Mouse (Mus musculus) lung, embryonic 15.5 days (tissue): Measurements from ENCODE around the gene Adra1b. TPM values are rescaled to one million over a fixed set of nuclear protein-coding genes. Genes with fewer than 3 reads are reported as not detected.

Experiments
- ATAC-seq: fragments of 200-750 bp; cut with Nextera tagmentation; 2 replicates; pipeline ENCODE4 v1.8.0; 2017; ENCODE audit warnings: moderate number of reproducible peaks, borderline replicate concordance; ENCODE audit not compliant: low FRiP score, low TSS enrichment; ENCODE audit errors: extremely low read depth
- H3K27ac ChIP-seq: fragments of 300-500 bp; sonication (generic); 2 replicates; pipeline ENCODE4 v1.5.1; 2015; ENCODE audit warnings: moderate library complexity, mild to moderate bottlenecking, inconsistent platforms
- H3K27me3 ChIP-seq: fragments of 300-500 bp; sonication (generic); 2 replicates; pipeline ENCODE4 v1.6.1; 2015; ENCODE audit warnings: inconsistent platforms
- H3K36me3 ChIP-seq: fragments of 300-500 bp; sonication (generic); 2 replicates; pipeline ENCODE4 v1.6.1; 2015; ENCODE audit warnings: inconsistent platforms
- H3K4me1 ChIP-seq: fragments of 300-500 bp; sonication (generic); 2 replicates; pipeline ENCODE4 v1.6.1; 2015; ENCODE audit warnings: inconsistent platforms
- H3K4me2 ChIP-seq: fragments of 300-500 bp; sonication (generic); 2 replicates; pipeline ENCODE4 v1.6.1; 2015; ENCODE audit warnings: inconsistent platforms, mild to moderate bottlenecking, moderate library complexity
- H3K4me3 ChIP-seq: fragments of 300-500 bp; sonication (generic); 2 replicates; pipeline ENCODE4 v1.5.1; 2015; ENCODE audit warnings: mild to moderate bottlenecking, inconsistent platforms
- H3K9ac ChIP-seq: fragments of 300-500 bp; sonication (generic); 2 replicates; pipeline ENCODE4 v1.6.1; 2015; ENCODE audit warnings: inconsistent platforms
- H3K9me3 ChIP-seq: fragments of 300-500 bp; sonication (generic); 2 replicates; pipeline ENCODE4 v1.6.1; 2016; ENCODE audit warnings: inconsistent platforms
- WGBS: fragments of 180-500 bp; shearing (Covaris S2); methylation state at CpG from one replicate; pipeline ENCODE4 v1.1.7; 2015; 5-methylcytosine and 5-hydroxymethylcytosine counted together
- polyA plus RNA-seq: library from polyadenylated mRNA; unstranded; fragments of >200 nt; fragmentation: Nextera tagmentation; extraction: Ambion mirVana; gene quantifications from 2 replicates; pipeline ENCODE4 v1.2.1, GENCODE M21; 2015

Adra1b gene
- polyA plus RNA-seq = 4.3 and 4.8 TPM in 2 replicates

DNA sequence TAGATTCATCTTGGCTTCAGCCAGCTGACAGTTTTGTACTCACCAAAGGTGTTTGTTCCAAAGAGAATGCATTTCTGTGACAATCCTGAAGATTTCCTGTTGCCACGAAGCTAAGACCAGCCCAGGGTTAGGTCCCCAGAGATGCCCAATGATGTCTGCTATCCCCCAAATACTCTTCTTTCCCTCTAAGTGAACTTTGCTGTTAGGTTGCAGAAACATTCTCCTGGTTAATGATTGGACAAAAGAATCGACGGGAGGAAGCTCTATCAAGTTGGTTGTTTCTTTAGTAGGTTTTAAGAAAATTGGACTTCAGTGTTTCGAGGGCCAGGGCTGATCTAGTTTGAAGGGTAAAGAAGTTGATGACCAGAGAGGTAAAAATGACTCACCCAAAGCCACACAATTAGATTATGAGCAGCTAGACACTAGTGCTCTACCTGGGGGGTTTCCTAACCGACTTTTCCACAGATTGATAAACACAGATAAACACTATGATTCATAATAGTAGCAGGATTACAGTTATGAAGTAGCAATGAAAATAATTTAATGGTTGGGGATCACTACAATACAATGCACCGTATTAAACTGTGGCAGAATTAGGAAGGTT lies at the start of gene Adra1b:
TSS of gene Adra1b (minus strand) at position 160 of the 604 bp plus-strand sequence.
- H3K4me2 ChIP-seq = no peak within 1 kb of the TSS
- no peak within 1 kb of the TSS for H3K4me3 ChIP-seq
- H3K27me3 ChIP-seq = no peaks in the 10 kb centered on the region
- H3K4me1 ChIP-seq = no peaks in the 10 kb centered on the region
- H3K9ac ChIP-seq = no peak within 1 kb of the TSS
- no peak for ATAC-seq
- H3K36me3 ChIP-seq = no peaks in the 10 kb centered on the region
- 69% methylated on average over 6 of the region's 6 CpGs for WGBS
- no peaks in the 10 kb centered on the region for H3K9me3 ChIP-seq
- H3K27ac ChIP-seq = no peak within 1 kb of the TSS

DNA sequence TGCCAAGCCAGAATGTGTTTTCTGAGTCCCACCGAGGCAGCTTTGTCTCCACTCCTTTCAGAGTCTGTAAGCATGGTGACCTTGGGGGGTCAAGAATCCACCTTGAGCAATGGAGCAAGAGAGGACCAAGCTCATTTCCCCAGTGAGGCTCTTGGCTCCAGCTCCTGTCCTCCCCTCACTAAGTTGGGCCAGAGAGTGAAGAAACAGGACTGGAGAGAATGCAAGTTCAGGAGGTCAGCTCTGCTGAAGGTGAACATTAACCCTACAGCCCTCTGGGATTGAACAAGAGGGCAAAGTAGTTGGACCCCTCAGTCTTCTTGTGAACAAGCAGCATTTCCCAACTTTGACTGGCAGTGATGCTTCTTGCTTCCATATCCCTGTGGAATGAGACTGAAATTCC lies 49.3 kb upstream of the Adra1b start:
- Histone ChIP-seq H3K27me3 (no peaks in the 10 kb centered on the region), H3K4me1 (no peaks in the 10 kb centered on the region), H3K27ac (no peak overlapping the region), H3K9ac (no peak overlapping the region), H3K36me3 (no peaks in the 10 kb centered on the region), H3K4me2 (no peak overlapping the region), H3K4me3 (no peak overlapping the region), H3K9me3 (no peaks in the 10 kb centered on the region)
- no peak for ATAC-seq
- 73% methylated on average over 1 of the region's 1 CpGs for WGBS

DNA sequence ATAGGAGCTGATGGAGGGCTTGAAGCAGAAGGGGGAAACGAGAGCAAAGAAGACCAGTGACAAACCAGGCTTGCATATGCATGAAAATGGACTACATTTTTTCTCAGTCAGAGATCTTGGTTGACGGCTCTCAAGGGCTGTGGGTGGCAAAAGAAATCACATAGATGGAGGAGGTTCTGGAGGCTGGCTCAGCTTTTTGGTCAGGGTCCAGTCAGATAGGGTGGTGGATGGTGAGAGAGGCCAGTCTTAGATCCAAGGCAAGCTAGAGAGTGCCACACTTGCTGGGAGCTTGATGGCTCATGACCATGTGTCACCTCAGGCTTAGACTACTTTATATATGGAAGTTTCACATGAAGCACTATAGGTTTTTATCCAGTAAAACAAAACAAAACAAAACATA lies 42.8 kb upstream of the Adra1b start:
- no peak for ATAC-seq
- Histone ChIP-seq H3K27me3 (no peaks in the 10 kb centered on the region), H3K36me3 (no peaks in the 10 kb centered on the region), H3K9me3 (no peaks in the 10 kb centered on the region), H3K4me3 (no peak overlapping the region), H3K4me1 (no peaks in the 10 kb centered on the region), H3K4me2 (no peak overlapping the region), H3K27ac (no peak overlapping the region), H3K9ac (no peak overlapping the region)
- WGBS = 68% methylated on average over 2 of the region's 2 CpGs

DNA sequence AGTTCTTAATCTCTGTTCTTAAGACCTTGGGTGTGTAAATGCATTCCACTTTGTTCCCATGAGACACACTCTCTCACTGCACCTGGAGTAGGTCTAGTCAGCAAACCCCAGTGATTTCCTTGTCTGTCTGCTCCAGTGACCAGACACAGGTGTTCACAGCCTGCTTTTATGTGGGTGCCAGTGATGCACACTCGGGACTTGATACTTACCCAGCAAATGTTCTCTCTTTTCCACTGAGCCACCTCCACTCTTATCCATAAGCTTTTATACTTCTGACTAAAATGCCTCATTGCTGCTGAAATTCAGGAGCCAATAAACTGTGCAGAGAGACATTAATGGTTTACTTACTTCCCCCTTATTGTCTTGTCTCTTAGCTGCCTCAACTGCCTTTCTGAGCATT lies 42.2 kb upstream of the Adra1b start:
- no peaks in the 10 kb centered on the region for H3K27me3 ChIP-seq
- H3K4me1 ChIP-seq = no peaks in the 10 kb centered on the region
- no peaks in the 10 kb centered on the region for H3K36me3 ChIP-seq
- no peak overlapping the region for H3K27ac ChIP-seq
- H3K9me3 ChIP-seq = no peaks in the 10 kb centered on the region
- no peak overlapping the region for H3K4me3 ChIP-seq
- H3K4me2 ChIP-seq = no peak overlapping the region
- H3K9ac ChIP-seq = no peak overlapping the region
- ATAC-seq = no peak
- 74% methylated on average over 1 of the region's 1 CpGs for WGBS

DNA sequence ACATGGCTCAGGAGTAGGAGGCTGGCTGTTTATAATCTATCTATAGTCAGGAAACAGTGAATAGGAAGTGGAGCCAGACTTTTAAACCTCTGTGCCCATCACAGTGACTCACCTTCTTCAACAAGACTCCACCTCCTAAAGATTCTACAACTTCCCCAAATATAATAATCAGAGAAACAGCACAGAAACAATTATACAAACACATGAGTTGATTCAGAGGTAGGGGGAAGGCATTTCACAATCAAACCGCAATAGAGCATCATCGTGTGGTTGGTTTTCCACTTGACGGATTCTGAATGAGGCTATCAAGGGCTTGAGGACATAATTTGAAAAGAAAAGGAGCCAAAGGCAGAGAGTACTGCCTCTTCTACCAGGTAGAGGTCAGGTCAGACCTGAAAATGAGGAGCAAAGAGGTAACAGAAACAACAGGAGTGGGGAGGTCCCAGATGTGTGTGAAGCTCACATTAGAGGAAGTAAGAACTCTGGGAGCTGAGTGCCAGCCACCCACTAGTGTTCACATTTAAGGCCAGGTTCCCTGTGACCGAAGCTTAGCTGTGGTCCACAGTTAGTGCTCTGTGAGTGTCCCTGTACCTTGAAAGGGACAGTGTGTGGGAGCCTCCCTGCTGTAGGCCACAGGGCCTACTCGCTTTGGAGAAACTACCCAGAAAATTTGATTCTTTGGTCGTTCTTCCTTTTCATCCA lies 39.6 kb upstream of the Adra1b start:
- no peak overlapping the region for H3K4me2 ChIP-seq
- H3K27ac ChIP-seq = no peak overlapping the region
- H3K36me3 ChIP-seq = no peaks in the 10 kb centered on the region
- no peak overlapping the region for H3K9ac ChIP-seq
- no peaks in the 10 kb centered on the region for H3K4me1 ChIP-seq
- no peak for ATAC-seq
- no peak overlapping the region for H3K4me3 ChIP-seq
- no peaks in the 10 kb centered on the region for H3K27me3 ChIP-seq
- 83% methylated on average over 6 of the region's 6 CpGs for WGBS
- H3K9me3 ChIP-seq = no peaks in the 10 kb centered on the region

DNA sequence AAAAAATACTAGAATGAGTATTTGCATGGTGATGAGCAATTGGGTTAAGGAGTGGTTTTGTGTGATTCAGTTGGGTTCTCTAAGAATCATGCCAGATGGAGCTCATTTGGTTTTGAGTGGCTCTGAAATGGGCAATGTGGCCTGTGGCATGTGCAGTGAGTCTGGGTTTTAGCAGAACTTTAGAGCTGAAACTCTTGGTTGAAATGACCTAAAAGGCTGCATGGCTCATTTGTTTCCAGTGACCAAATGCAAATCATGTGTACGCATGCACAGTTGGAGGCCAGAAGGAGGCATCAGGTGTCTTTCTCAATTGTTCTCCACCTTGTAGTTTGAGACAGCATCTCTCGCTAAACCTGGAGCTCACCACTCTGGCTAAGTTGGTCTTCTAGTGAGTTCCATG lies 35.0 kb upstream of the Adra1b start:
- ATAC-seq = no peak
- no peaks in the 10 kb centered on the region for H3K4me1 ChIP-seq
- H3K27ac ChIP-seq = no peak overlapping the region
- no peaks in the 10 kb centered on the region for H3K27me3 ChIP-seq
- no peak overlapping the region for H3K9ac ChIP-seq
- no peaks in the 10 kb centered on the region for H3K36me3 ChIP-seq
- no peak overlapping the region for H3K4me2 ChIP-seq
- H3K4me3 ChIP-seq = no peak overlapping the region
- 82% methylated on average over 2 of the region's 2 CpGs for WGBS
- H3K9me3 ChIP-seq = no peaks in the 10 kb centered on the region

DNA sequence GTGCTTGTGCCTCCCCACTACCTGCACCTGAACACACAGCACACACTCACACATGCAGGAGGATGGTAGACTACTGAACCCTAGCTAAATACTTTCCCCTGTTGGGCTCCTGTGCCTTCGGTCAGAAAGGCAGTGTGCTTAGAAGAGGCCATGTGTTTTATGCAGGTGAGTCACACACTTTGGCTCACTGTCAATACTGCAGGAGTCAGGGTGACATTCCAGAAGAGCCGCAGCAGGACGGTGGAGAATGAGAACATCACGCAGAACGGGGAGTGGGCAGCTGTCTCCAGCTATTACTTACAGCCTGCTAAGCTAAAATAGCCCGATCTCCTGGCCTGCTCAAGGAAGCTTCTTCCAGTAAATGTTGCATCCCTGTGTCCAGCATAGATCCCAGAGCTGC lies 32.5 kb upstream of the Adra1b start:
- Histone ChIP-seq H3K36me3 (no peaks in the 10 kb centered on the region), H3K9ac (no peak overlapping the region), H3K27me3 (no peaks in the 10 kb centered on the region), H3K4me2 (no peak overlapping the region), H3K4me1 (peaks cover 7% of the 10 kb centered on the region; the same call in 1 of the 2 replicates), H3K4me3 (no peak overlapping the region), H3K9me3 (no peaks in the 10 kb centered on the region), H3K27ac (no peak overlapping the region)
- no peak; the same call in 1 of the 2 replicates for ATAC-seq
- 56% methylated on average over 6 of the region's 6 CpGs for WGBS

DNA sequence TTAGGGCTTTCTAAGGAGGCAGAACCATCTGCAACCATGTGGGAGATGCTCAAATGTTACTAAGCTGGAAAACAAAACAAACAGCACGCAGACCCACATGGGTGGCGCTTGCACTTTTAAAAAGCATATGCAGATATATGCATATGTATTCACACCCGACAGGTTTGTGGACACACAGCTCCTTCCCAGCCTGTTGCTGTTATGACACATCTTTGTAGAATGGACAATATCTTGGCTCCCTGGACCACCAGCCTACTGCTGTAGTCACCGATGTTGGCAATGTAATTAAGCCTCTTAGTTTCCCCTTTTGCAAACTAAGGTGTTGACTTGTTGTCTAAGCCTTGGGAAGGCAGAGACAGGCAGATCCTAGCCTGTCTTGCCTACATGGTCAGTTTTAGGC lies 32.0 kb upstream of the Adra1b start:
- H3K9ac ChIP-seq = no peak overlapping the region
- no peak overlapping the region for H3K4me2 ChIP-seq
- no peaks in the 10 kb centered on the region for H3K36me3 ChIP-seq
- no peak for ATAC-seq
- H3K27me3 ChIP-seq = no peaks in the 10 kb centered on the region
- H3K4me3 ChIP-seq = no peak overlapping the region
- H3K9me3 ChIP-seq = no peaks in the 10 kb centered on the region
- H3K27ac ChIP-seq = no peak overlapping the region
- 91% methylated on average over 4 of the region's 4 CpGs for WGBS
- H3K4me1 ChIP-seq = peaks cover 7% of the 10 kb centered on the region; the same call in 1 of the 2 replicates

DNA sequence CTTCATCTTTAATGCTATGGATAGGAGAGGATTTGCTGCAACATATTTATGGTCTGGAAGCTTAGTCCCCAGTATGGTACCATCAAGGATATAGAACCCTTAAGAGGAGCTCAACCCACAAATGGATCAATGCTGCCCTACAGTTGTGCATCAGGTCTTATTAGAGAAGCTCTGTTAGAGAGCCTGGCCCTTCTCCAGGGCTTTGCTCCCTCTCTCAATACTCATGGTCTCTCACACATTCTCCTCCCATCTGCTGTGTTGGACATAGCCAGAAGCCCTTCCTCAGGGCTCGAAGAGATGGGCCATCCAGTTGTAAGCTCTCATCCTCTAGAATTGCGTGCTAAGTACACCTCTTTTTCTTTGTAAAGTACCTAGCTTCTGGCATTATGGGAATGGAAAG lies 29.2 kb upstream of the Adra1b start:
- Histone ChIP-seq H3K27ac (no peak overlapping the region), H3K36me3 (no peaks in the 10 kb centered on the region), H3K9me3 (no peaks in the 10 kb centered on the region), H3K4me3 (no peak overlapping the region), H3K4me2 (no peak overlapping the region), H3K9ac (no peak overlapping the region), H3K27me3 (no peaks in the 10 kb centered on the region), H3K4me1 (peaks cover 7% of the 10 kb centered on the region; the same call in 1 of the 2 replicates)
- ATAC-seq = no peak
- 89% methylated on average over 2 of the region's 2 CpGs for WGBS

DNA sequence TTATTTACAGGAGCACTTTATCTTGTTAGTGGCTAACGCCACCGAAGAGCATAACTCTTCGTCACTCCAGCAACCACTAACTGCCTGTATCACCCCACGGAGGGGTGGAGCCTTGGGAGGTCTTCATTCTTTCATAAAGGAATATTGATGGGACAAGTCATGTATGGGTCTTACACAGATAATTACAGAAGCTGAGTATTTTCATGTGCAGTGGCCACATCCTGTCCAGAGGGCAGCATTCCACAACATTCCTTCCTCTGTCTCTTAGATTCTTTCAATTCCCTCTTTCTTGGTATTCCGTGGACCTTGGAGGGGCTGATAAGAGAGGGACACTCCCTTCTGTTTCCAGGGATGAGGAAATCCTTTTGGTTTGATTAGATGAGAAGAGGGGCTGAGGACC lies 28.7 kb upstream of the Adra1b start:
- Histone ChIP-seq H3K4me1 (peaks cover 7% of the 10 kb centered on the region; the same call in 1 of the 2 replicates), H3K4me2 (no peak overlapping the region), H3K27me3 (no peaks in the 10 kb centered on the region), H3K27ac (no peak overlapping the region), H3K4me3 (no peak overlapping the region), H3K36me3 (no peaks in the 10 kb centered on the region), H3K9me3 (no peaks in the 10 kb centered on the region), H3K9ac (no peak overlapping the region)
- ATAC-seq = no peak
- 39% methylated on average over 5 of the region's 5 CpGs for WGBS

DNA sequence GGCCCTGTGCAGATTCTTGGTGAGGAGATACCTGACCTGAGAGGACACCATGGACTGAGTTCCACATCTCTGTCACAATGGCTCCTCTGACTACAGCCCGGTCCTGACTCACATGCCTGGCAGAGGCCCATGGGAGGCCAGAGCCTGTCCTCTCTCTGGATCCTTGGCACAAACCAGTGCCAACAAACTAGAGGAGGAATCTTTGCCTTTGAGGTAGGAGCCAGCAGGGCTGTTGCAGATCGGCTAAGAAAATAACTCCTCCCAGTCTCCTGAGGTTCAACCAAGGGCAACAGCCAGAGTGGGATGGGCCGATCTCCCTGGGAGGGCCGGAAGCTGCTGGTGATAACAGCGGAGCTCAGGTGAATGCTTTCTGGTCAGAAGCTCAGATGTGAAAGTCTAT lies 28.2 kb upstream of the Adra1b start:
- no peak for ATAC-seq
- WGBS = 24% methylated on average over 5 of the region's 5 CpGs

DNA sequence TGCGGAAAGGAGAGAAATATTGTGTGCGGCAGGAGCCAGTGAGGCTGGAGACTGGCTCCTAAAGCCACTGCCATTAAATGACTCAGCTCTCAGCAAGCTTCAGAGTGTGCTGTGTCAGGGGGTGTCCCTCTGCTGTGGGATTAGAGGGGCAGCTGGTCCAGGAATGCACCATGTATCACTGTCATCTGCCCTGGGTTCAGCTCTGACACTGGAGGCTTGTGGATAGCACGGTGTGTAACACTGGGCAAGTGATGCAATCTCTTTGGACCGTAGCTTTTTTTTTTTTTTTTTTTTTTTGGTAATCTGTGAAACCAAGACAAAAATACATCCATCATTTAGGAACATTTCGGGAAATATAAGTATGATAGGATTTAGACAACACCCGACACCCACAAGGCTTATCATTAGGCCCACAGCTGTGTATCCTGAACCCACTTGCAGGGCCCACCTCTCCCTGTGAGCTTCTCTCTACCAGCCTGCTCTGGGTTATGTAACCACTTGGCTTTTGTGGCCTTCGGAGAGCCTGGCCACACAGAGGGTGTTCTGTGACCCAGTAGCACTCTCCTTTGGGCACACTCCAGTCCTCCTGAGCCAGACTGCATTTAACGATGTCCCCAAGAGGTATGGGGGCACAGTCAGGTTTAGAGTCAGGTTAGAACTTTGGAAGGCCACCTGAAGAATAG lies 26.3 kb upstream of the Adra1b start:
- no peak overlapping the region for H3K27ac ChIP-seq
- H3K9me3 ChIP-seq = no peaks in the 10 kb centered on the region
- H3K4me1 ChIP-seq = peaks cover 7% of the 10 kb centered on the region; the same call in 1 of the 2 replicates
- no peaks in the 10 kb centered on the region for H3K36me3 ChIP-seq
- no peak for ATAC-seq
- no peak overlapping the region for H3K4me3 ChIP-seq
- no peak overlapping the region for H3K4me2 ChIP-seq
- WGBS = 66% methylated on average over 8 of the region's 8 CpGs
- H3K27me3 ChIP-seq = no peaks in the 10 kb centered on the region
- no peak overlapping the region for H3K9ac ChIP-seq

More for the DNA sequence above, 28.2 kb upstream of the Adra1b start:
- Histone ChIP-seq H3K9ac (no peak overlapping the region), H3K4me3 (no peak overlapping the region), H3K27me3 (no peaks in the 10 kb centered on the region), H3K4me1 (peaks cover 7% of the 10 kb centered on the region; the same call in 1 of the 2 replicates), H3K27ac (no peak overlapping the region), H3K36me3 (no peaks in the 10 kb centered on the region), H3K9me3 (no peaks in the 10 kb centered on the region), H3K4me2 (no peak overlapping the region)
